Mouse (Mus musculus): ENCODE measurements around the gene Gm20807. TPM values are rescaled to one million over a fixed set of nuclear protein-coding genes. Genes with fewer than 3 reads are reported as not detected.
"Not testable (repeated sequence)": the region's sequence is repeated elsewhere in the genome, so short reads cannot be mapped to it uniquely, and the experiment has no call there.

The Gm20807 gene
- not detected for total RNA-seq (2021)

GRCm38 (mm10) chrY:13042591-13042990 lies at the start of gene Gm20807:
TSS of gene Gm20807 (plus strand) at chrY:13042891.
- intact Hi-C loops (cut with DNase I); DNase-seq: not testable (repeated sequence)

Other genes starting within 250 kb of the Gm20807 start
- not detected for gene Gm21891, start 90.6 kb downstream of the Gm20807 start, total RNA-seq (2021)
- gene Gm21425, start 119.1 kb downstream of the Gm20807 start, total RNA-seq (2021) = not detected
- gene Gm21828, start 181.0 kb downstream of the Gm20807 start, total RNA-seq (2021) = not detected
- gene Gm21440, start 209.5 kb downstream of the Gm20807 start, total RNA-seq (2021) = not detected
- not detected for gene Gm21454, start 209.6 kb downstream of the Gm20807 start, total RNA-seq (2021)

All from heart, postnatal 10 days (tissue).